Mouse (Mus musculus) right cerebral cortex, adult 2 months (tissue): ENCODE measurements around the gene Kcnk3.
A peak's percentile ranks its signal among the peaks of the same experiment; 100 is the strongest.

Source experiments
- DNase-seq, 2 experiments: peaks; one replicate each; pipeline ENCODE4 v3.0.0; 2021 to 2022; ENCODE audit warnings: low spot score in 2 of 2

The Kcnk3 gene

DNA sequence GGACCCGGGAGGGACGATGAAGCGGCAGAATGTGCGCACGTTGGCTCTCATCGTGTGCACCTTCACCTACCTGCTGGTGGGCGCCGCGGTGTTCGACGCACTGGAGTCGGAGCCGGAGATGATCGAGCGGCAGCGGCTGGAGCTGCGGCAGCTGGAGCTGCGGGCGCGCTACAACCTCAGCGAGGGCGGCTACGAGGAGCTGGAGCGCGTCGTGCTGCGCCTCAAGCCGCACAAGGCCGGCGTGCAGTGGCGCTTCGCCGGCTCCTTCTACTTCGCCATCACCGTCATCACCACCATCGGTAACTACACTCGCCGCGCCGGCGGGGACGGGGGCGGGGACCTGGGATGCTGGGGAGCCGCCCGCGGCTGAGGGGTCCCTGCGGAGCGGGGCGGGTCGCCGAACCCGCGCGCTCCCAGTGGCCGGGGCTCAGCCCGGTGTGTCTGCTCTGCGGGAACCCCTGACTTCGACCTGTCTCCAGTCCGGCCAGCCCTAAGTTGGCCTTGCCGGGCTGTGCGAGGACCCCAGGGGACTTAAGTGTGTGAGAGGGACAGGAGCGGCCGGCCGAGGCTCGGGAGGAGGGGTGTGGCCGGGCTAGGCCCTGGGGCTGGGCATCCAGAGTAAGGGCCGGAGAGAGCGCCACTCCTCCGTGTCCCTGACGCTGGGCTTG, 465 bp downstream of the Kcnk3 start:
- DNase-seq, result peak; percentile 42 to 52

DNA sequence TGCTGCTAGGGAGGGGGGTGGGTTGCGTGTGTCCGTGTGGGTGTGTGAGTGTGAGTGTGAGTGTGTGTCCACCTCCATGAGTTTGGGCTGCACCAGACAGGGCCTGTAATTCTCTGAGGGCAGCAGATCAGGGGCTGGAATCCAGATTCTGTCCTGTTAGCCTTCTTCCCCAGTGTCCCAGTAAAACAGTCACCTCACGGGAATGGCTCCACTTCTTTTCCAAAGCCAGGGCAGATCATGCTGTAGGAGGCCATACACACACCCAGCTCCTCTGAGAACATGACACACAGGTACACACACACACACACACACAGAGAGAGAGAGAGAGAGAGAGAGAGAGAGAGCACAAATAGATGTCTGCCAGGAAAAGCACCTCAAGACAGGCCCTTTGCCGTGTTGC, 1.1 kb downstream of the Kcnk3 start:
- no peak for DNase-seq

DNA sequence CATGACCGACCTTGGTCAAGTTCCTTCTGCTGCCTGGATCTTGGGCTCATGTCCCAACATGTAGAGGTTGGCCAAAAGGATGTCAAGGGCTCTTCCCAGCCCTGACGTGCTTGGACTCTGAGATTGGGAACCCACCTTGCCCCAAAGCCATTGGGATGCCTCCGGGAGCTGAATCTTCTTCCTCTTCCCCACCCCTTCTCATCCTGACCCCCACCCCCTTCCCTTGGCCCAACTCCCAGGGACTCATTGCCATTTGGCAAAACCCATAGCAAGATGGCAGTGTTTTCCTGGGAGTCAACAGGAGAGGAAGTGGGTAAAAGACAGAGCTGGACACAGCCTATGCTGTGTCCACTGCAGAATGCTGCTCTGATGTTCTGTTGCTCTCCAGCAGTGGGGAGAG, 1.6 kb downstream of the Kcnk3 start:
- no peak for DNase-seq

DNA sequence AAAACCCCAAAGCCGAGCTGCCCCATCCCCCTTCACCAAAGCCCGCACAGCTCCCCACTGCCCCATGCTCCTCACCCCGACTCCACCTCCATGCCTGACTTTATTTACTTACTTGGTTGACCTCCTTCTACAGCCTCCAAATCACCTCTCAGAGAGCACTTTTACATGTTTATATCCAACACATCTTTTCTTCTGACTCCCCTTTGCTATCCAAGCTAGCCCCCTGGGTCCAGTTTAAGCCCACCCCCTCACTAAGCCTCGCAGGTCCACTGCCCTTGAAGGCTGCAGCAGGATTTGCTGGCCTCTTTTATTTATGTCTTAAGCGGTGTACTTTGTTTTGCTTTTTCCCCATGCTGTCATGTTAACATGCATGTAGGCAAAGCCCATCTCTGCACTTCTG, 2.3 kb downstream of the Kcnk3 start:
- DNase-seq, result no peak

DNA sequence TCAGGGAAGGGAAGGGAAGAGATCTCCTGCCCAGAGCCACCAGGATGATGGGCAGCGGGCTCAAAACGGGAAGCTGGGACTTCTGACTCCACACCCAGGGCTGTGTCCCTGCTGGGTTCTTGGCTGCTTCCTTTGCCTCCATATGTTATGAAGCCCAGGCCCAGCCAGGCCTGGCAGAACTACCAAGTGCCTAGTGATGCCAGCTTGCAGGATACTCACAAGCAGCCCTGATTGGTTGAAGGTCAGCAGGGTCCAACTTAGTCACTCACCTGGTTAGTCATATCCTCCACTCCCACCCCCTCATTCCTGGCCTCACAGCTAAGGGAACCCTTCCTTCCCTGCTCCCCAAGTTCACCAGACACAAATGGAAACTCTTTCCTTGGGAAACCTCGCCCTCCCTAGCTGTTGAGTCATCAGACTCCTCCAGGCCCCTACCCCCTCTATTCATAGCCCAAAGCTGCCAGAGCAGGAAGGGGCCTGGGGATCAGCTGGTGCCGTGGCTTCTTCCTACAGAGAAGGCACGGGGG, 3.3 kb downstream of the Kcnk3 start:
- DNase-seq, result no peak

DNA sequence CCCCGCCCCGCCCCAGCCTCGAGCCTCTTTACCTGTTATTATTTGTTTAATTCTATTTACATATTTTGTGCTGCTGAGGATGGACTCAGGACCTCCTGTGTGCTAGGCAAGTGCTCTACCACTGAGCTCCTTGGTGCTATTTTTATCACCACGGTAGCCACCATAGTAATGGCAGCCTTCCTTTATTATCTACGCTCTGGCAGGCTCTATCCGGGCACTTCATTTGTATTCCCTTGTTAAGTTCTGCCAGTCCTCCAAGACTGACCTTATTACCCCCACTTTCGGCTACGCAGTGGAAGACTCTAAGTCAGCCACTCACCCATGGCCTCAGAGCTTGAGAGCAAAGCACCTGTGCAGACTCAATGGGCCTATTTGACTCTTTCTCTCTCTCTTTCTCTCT, 3.8 kb downstream of the Kcnk3 start:
- DNase-seq, result no peak

DNA sequence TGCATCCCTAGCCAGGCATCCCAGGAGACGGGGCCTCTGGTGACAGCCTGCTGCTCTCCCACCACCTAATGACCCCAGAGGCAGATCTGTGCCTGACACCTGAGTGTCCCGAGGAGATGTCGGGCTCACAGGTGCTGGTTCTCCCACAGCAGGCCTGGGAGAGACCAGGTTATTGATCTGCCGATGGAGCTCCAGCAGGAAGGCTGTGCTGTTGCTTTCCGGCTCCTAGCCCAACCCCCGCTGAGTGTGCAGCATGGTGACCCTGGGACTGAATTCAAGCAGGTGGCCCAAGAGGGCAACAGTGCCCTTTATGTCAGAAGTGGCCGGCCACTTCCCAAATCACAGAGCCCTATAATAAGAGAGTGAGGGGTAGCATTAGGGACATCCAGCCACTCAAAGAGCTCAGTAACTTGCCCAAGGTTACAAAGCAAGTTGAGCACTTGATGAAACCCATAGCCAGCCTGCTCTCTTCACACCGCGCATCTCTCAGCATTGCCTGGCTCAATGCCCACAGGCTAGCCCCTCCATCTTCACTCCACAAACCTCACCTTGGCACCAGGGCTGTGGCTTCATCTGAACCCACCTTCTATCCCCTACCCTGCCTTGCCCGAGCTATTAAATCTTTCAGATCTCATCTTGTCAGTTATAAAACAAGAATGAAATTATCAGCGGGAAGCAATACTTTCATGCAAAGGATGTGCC, 4.5 kb downstream of the Kcnk3 start:
- DNase-seq, result no peak

DNA sequence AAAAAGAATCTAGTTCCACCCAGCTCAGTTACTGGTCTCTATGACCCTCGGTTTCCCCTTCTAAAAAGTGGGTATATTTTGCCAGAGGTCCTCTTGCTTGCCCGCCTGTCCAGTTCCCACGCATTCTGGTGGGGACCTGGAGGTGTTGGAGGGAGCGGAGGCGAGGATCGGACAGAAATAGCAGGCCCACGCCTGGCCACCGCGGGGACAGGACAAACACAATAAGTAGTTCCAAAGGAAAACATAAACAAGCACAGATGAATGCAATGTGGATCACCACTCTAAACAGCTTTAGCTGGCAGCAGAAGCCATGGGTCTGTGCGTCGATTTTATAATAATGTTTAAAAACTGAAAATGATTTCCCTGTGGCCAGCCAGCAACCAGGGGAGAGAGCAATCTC, 5.4 kb downstream of the Kcnk3 start:
- no peak for DNase-seq

DNA sequence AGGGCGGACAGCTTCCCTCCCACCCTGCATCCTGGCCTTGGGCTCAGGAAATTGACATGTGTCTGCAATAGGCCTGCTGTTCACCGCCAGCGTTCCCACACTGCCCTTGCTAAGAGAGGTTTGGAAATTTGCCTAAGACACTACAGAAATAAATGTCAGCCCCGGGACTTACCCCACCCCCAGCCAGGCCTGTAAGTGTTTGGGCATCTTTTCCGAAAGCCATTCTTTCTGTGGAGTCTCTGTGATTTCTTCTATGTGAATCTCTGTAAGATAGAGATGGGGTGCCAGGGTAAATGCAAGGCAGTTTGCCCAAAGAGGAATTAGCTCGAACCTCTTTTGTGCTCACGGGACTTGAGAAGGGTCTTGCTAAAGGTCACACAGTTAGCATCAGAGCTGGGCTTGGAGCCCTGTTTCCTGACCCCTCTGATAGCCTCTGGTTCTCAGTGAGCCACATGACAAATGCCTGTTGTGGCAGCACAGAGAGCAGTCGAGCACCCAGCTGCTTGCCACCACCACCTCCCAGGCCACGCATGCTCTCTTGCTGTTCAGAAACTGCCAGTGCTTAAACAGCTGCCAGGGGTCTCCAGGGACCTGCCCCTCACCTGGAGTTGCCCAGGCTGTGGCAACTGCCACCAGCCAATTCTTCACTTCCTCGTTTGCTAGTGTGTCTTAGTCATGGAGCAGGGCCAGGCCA, 6.0 kb downstream of the Kcnk3 start:
- DNase-seq, result no peak

DNA sequence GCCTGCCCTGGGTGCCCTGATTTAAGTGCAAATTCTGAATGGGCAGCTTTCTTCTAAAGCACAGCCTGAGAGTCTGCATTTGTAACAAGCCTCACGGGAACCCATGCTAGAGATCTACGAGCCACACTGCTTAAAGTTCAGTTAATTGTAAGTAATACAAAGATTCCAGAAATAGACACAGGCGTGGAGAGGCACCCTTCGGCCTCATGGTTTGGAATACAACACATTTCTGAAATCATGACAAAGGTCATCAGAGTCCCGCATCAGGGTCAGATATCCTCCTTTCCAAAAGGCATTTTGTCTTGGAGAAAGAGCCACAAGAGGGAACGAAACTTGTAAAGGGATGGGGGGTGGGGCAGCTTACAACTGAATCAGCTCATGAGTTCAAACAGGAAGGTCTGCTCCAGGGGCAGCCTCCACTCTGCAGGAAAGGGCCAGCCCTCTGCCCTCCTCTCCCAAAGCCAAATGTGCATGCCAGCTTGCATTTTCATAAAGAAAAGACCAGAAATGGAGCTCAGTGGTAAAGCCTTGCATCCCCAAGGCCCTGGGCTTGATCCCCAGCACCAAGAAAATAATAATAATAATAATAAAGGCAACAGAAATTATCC, 7.1 kb downstream of the Kcnk3 start:
- no peak for DNase-seq

DNA sequence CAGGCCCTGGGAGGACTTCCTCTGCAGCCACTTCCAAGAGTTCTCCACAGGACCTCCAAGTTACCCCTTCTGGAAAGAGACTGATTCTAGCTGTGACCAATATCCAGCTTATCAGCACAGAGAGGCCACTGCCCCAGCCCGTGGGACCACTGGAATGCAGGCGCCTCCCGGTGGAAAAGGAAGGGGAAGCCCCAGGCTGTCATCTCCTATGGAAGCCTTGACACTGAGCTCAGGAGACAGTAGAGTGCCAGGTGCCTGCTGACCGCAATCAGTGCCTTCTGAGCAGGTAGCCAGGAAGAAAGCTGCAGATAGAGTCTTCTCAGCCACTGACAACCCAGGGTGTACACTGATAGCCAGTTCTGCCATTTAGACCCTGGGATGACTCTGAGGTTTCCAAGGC, 13.4 kb downstream of the Kcnk3 start:
- no peak for DNase-seq

DNA sequence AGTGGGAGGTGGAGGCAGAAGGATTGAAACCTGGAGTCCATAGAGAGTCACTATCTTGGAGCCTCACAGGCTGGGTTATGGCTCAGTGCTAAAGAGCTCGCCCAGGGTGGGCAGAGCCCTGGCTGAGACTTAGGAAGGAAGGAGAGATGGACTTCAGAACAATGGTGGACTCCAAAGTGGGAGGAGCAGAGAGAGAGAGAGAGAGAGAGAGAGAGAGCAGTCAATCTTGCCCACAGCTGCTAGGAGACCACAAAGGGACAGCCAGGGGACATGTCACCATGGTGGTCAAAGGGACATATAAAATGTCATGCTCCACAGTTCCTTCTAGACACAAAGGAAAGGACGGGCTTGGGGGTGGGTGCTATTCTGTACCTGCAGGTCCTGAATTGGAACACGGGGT, 15.3 kb downstream of the Kcnk3 start:
- no peak for DNase-seq

DNA sequence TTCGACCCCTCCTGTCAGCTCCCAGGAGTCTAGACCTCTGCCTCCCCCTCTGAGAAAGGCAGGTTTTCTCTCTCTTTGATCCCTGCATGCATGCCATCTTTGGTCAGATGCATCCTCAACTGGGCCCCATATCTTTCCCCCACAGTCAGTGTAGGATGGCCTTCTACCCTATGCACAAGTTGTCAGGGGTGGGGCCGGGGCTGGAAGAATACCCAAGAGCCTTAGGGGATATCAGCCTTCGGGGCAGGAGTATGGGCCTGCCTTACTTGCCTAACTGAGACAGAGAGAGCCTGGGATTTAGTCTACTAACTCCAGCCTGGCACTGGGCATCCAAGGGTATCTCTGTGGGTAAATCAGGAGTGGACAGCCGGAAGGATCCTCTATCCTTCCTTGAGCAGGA, 16.0 kb downstream of the Kcnk3 start:
- DNase-seq, result no peak

DNA sequence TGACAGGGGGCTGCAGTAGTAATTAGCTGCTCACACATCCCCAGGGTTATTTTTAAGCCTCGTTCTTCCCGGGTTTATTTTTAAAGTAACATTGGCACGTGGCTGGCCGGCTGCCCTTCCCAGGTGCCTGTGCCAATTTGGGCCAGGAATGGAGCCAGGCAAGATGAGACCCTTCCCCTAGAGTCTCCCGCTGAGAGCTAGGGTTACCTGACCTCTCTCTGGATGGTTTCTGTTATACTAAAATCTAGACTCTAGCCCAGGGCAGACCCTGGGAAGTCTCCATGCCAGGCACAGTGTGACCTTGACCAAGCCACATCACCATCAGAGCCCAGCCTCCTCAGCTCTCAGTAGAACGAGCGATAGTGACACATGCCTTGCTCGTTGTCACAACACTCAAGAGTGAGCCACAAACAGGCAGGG, 16.8 kb downstream of the Kcnk3 start:
- no peak for DNase-seq

DNA sequence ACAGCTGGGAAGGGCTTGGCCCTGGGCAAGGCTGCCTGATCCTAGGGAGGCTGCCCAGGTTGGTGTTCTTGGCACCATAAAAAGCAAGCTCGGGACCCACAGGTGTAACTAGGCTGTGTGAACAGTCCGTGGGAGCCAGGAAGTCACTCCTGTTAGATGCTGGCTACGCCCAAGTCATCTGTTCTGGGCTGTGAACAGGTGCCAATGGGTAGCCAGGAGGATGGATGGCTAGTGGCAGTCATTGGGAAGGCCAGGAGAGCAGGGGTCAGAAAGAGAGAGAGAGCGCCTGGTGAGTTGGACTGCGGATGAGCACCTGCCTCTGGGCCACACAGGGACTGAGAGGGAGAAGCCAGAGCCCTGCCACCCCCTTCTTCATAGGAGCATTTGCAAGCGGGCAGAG, 17.7 kb downstream of the Kcnk3 start:
- no peak for DNase-seq

DNA sequence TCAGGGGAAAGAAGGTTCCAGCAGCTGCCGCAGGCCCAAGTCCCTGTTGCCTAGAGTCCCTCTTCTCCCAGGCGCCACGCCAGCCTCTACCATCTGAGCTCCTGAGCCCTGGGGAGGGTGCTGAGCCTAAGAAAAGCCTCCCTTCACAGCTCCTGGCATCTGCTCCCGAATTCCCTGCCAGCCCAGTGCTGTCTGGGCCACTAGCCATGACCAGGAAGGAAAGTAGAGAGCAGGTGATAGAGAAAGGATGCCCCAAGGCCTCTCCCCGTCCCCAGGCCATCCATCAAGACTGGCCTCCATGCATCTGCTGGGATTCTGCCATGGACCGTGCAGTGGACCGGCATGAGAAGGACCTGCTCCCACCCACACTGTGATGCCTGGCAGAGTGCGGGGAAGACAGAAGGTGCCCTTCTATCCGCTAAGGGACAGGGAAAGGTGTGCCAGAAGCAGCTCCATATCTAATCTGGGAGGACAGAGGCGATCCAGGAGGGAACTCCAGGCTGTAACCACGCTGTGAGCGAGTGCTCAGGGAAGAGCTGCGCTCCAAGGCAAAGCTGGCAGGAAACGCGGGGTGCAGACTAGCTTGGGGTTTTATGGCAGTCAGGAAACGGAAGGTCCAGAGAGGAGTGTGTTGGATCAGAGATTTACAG, 18.6 kb downstream of the Kcnk3 start:
- peak; percentile 71 to 72 for DNase-seq

DNA sequence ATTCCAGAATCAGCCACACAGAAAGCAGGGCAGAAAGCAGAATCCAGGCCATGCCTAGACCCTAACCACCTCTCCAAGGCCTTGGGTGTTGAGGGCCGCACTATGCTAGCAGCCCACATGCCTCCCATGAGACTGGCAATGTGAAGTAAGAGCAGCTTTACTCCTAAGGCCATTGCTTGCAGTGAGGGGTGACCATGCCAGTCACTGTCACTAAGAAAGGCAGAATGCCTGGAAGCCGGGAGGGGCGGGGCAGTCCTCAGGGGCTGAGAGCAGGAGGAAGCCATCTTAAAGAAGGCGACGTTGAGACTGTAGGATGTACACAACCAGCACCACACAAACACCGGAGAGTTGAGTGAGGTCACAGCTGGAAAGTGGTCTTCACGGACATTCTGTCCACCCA, 21.1 kb downstream of the Kcnk3 start:
- no peak for DNase-seq

DNA sequence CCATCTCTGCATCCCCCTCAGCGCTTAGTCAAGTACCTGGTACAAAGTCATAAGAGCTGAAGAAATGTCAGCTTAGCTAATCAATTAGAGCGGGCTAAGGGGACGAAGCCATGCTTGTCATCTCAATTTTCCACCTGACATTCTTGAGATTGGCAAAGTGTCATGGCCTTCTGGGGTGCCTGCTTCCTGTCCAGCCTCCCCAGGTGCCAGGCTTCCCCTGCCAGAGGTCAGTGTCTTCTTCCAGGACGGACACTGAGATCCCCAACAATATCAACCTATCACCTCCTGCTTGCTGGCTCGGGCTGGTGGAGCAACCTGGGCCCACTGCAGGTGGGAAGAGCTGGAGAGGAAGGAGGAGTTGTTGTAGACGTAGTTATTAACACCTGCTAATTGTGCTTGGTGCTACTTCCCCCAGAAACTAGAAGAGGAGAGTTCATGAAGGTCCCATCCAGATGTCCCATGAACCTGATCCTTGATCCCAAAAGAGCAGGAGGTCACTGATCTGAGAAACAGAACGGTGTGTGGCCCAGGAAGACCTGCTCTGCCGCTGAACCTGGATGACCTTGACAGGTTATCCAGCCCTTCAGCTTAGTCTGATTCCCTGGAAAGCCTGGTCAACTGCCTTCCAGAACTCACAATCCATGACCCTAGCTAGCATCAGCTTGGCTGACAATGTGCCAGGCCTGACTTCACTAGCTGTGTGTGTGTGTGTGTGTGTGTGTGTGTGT, 22.1 kb downstream of the Kcnk3 start:
- DNase-seq, result no peak

DNA sequence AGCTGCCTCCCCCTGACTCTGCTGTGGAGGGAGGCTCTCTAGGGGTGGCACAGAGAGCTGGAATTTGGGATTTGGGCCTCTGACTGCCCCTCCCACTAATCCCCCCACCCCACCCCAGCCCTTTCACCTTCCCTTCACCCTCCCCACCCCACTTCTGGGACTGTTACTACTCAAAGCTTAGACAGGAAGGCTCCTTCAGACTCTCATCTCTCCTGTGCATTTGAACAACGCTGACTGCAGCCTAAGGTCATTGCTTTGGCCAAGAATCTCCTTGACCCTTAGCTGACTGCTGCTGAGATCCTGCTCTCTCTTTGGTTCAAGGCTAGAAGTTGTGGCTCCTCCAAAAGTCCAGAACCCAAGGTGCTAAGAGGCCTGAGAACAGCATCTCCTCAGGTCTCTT, 23.1 kb downstream of the Kcnk3 start:
- no peak for DNase-seq

DNA sequence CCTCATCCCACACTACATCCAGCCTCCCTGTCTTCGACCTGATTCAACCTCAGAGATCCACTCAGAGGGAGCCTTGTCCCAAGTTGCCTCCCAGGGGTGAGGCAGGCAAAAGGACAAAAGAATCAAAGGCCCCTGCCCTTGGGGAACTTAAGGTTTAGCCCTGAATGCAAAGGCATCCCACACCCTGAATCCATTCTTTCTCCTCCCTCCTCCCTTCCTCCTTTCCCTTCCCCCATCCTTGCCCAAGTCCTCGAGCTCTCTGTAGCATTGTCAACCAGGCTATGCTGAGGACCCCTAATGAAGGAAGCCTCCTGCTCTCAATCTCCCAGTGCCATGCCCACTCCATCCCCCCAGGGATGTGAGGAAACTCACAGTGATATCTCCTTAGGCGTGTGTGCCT, 23.7 kb downstream of the Kcnk3 start:
- DNase-seq, result no peak

DNA sequence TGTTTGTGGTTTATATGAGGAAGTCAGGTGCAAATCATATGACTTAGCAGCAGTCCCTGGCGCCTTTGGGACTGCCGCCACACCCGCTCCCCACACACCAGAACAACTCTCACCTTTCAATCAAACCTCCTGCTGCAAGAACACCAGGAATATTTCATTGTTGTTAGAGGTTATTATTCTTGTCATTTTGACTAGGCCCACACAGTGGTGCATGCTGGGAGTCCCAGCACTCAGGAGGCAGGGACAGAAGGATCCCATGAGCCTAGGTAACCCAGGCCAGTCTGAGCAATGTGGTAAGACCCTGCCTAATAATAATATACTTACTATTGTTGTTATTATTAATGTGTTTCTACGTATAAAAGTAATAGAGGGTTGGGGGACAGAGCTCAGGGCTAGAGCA, 24.6 kb downstream of the Kcnk3 start:
- DNase-seq, result no peak
